Mouse (Mus musculus) kidney, adult 18-20 months (tissue): ENCODE results near the gene Cpm.

Source experiments
- DNase-seq: peaks from one replicate; pipeline ENCODE4 v3.0.0; 2021

The Cpm gene

DNA sequence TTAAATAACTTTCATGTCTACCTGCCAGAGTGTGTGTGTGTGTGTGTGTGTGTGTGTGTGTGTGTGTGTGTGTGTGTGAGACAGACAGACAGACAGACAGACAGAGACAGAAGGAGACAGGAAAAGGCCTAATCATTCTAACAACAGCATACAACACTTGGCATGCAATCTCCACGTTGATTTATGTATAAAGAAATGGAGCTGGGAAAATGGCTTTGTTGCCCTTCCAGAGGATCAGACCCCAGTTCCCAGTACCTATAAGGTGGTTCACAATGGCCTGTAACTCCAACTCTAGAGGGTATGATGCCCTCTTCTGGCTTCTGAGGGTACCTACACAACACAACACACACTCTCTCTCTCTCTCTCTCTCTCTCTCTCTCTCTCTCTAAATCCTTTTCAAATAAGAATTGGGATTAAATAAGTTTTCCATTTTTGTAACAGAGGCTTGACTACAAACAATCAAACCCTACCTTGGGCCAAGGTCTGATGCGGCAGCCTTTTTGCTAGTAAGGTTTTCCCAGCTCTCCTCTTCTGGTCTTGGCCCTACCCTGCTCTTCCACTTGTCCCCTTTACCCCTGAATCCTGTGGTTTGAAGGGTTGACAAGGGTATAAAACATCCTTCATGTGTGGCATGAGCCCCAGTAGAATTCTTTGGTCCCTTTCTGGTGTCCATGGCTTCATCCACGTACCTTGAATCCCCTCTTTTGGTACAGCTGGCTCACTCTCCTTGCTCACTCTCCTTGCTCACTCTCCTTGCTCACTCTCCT is 6.7 kb downstream of the Cpm start:
- no peak for DNase-seq

DNA sequence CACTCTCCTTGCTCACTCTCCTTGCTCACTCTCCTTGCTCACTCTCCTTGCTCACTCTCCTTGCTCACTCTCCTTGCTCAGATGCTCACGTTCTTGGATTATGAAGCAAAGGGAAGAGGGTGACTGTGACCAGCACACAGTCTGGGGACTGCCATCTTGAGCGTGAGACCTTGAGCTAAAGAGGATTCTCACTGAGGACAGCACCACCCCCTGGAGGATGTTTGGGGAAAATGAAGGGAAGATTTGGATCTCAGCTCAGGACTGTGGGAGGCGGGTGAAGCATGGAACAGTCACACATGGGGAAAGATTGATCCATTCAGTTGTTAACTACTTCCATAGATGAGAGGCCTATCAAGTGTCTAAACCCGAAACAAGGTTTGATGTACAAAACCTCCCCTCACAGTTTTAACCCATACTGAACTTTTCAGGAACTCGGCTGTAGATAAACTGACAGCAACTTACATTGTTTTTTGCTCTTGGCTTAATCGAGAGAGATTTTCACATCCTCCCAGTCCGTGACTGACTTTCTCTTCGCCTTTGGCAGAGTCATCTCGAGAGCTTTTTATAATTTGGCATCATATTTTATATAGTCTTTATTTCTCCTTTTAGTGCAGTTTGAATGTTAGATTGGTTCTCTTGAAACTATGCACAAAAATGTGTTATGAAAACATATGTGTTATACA is 7.9 kb downstream of the Cpm start:
- DNase-seq: no peak

DNA sequence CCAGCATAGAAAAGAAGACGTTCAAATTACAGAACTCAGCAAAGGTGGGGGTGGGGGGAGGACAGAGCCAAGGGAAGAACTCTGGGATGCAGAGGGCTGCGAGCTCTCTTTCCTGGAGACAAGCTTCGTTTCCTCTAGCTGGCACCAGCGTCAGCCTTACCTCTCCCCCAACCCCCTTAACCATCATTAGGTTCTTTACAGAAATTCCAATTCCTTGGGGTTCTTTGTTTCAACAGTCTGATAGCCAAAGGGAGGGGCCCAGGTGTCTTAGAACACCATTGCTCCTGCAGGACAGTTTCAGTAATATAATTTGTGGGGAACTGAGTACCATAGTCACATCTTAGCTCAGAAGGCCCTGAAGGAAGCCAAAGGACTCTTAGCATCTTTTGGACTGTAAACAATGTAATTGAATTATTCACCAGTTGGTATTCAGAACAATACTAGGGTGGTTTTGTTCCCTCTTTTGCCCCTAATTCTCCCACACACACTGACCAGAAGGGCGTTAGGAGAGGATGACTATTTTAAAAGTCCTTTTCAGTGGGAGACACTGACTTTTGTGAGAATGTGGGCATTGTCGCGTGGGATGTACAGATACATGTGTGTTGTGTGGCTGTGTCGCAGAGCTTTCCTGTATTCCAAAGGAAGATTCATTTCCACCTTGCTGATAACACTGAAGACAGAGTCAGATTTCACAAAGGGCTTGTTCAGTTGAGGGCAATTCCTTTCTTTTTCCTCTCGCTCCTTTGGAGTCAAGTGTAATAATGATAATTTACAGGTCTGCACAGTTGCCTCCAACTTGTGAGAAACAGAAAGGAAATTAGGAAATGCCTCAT is 8.7 kb downstream of the Cpm start:
- no peak for DNase-seq

DNA sequence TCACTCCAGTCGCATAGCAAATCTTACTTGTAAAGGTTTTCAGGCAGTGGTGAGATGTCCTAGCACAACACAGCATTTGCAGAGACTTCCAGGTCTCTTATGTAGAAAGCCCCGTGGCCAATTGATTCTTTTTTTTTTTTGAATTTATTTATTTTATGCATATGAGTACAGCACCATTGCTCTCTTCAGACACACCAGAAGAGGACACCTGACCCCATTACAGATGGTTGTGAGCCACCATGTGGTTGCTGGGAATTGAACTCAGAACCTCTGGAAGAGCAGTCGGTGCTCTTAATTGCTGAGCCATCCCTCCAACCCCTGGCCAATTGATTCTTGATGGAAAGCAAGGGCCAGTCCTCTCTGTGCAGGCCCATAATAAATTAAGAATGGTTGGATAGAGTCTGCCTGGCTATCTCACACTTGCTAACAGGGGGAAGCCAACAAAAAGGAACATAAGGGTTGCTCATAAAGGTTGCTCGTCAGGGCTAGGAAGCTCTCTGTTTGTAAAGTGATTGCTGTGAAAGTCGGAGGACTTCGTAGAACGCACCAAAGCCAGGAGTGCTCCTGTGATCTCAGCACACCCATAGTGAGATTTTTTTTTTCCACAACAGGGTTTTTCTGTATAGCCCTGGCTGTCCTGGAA is 9.4 kb downstream of the Cpm start:
- DNase-seq: no peak

DNA sequence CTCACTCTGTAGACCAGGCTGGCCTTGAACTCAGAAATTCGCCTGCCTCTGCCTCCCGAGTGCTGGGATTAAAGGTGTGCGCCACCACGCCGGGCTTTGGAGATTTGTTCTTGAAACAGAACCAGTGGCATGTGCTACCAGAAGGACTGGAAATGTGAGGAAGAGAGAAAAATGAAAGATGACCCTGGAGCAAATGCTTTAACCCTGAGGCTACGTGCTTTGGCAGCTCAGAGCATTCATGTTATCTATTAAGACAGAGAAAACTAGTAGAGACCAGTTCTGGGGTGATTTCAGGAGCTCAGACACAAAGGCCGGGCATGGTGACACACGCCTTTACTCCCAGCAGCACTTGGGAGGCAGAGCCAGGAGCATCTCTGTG is 9.9 kb downstream of the Cpm start:
- no peak for DNase-seq

DNA sequence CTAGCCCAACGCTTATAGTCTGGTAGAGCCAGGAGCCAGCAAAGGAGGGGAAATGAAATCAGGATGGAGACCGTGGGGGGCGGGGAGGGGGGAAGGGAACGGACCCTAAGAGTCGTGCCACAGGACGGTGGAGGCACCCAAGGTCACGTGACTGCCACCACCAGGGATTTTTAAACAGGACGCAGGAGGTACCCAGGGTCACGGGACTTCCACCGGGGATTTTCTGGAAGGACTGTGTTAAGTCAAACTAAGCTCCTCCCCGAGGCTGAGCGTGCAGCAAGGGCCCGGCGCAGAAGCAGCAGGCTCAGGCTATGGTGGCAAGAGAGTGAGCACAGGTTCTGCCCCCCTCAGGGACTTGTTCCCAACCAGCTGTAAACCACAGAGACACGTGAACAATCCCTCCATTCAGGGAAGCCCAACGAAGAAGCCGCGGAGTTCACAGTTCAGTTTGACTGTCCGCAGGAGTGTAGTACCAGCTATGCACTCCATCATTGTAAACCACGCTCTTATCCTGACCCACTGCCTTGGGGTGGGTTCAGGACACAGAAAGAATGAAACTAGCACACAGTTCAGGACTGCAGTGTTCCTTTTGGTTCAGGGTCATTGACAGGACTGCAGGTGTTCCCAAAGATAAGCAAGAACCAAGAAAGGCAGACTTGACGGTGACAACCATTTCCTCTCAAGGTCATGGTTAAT is 10.7 kb downstream of the Cpm start:
- DNase-seq: no peak

DNA sequence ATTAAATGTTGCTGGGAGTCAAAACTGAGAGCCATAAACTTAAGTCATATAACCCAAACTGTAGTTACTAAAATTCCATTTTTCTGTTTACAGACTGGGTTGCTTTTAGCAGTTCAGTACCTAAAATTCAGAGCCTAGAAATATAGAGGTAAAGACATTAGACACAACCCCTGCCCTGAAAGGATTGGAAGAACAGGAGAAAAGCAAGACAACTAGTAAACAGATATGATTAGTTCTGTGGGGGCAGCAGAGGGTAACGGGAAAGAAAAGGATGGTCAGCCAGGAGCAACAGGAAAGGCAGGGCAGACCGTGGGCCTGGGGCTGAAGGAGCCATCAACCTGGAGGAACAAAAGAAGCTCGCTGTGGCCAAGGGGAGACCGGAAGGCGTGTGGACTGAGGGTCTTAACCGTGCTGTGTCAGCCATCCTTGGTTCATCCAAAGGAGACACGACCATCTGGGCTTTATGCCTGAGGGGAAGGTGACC is 11.3 kb downstream of the Cpm start:
- no peak for DNase-seq

DNA sequence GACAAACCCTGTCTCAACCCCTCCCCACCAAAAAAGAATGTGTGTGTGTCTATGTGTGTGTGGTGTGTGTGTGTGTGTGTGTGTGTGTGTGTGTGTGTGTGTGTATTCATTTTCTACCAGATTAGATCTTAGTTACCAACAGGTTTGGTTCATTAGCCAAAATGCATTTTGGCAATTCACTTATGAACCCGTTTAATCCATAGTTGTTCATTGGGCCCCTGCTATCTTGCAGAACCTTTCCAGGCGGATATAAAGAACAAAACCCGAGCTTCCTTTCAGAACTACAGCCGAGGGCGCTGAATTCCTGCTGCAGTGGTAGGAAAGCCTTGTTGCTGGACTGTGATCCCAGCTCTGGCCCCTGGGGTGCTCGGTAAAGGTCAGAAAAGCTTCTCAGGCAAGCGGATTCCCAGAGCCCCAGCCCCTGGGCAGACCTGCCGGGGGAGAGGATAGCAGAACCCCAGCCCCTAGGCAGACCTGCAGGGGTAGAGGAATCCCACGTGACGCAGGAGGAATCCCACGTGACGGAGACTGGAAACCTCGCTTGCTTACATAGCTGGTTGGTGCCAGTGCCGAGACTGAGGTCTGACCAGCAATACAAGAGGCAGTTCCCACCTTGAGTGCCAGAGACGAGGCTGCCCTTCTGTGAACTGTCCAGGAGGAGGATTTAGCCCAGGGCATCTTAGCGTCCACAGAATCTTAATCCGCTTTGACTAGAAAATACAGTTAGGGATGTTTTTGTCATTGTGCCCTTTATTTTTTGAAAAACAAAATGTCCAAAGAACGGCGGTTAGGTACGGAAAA is 12.3 kb downstream of the Cpm start:
- DNase-seq: no peak

DNA sequence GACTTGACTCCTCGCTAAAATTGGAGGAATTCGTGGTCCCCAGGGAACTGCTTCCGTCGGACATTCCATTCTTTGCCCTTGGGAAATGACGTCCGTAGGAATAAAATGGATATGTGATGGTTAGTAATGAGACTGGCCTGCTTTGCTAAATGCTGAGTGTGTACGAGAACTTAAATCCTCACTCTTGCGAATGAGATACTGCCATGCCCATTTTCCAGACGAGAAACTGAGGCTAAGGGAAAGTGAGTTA is 12.8 kb downstream of the Cpm start:
- DNase-seq: no peak

DNA sequence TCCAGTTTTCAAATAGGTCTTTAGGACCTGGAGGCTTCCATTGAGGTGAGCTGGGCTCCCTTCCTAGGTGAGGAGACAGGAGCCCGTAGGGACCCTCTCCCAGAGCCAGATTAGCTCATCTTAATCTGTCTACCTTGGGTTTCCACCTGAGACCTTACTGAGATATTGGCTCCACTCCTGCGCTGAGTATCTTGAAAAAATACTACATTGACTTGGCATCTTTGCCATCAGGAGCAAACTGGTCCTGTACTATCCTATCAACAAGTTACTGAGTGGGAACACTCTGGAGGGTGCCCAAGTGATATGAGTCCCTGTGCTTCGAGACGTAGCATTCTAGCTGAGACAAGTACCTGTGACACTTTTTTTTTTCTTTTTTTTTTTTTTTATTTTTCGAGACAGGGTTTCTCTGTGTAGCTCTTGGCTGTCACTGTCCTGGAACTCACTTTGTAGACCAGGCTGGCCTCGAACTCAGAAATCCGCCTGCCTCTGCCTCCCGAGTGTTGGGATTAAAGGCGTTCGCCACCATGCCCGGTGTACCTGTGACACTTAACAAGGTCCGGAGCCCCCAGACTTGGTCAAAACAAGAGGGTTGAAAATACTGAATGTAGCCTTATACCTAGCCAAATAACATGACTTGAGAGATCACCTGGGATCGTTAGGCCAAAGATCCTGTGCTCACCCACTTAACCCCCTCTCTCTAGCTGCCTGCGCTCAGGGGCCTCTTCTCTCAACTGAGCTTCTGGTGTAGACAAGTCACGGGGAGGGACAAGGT is 13.4 kb downstream of the Cpm start:
- DNase-seq: no peak

DNA sequence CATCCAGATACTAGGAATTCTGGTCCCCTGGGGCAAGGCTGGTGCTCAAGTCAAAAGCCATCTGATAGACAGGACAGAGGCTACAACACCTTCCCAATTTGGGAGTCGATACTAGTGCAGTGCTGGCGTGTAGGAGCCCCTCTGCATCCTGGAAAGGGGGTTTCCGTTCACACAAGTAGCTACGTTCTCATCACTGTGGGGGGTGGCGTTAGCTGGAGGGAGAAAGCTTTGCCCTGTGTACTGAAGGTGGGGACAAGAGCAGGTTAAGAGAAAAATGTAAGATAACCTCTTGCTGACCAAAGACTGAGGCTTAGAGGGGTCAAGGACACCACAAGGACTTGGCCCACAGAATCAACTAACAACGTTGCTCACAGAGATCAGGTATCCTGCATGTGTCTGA is 14.0 kb downstream of the Cpm start:
- no peak for DNase-seq

DNA sequence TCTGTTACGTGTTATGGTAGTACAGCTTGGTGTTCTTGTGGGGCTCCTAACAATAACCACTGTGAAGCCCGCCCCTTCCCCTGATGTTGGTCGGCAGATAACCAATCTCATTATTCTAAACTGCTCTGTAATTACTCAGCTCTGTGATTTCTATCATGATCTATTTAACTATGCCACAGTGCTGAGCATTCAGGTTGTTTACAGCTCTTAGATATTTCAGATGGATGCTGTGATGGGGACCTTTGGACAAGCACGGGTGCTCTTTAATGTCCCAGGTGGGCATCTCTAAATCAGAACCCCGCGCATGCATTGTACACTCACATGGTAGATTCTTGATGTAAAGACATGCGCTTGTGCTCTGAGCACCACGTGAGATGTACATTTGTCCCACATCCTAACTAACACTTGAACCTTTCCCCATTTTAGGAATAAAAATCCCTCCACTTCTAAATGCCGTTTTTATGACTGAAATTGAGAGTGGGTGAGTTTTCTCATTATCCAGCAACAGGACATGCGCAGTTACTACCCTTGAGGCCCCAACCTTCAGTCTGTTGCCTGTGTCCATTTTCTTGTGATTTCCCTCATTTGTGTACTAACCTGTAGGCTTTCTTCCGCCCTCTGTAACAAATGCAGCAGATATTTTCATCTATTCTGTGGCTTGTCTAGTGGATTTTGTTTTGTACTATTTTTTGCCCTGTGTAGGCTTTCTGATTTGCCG is 14.6 kb downstream of the Cpm start:
- no peak for DNase-seq

DNA sequence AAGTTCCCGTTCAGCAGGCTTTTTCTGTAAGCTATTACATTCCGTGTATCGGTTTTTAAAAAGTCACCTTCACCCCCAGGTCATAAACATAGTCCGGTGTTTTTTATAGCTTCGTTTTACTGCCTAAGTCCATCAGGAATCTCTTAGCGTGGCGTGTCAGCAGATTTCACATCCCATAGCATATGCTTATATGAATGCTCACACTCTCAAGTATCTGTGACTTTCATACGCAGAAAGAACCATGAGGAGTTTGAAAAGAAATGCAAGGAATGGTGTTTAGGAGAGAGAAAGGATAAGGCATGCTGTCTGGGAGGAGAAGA is 15.1 kb downstream of the Cpm start:
- no peak for DNase-seq

DNA sequence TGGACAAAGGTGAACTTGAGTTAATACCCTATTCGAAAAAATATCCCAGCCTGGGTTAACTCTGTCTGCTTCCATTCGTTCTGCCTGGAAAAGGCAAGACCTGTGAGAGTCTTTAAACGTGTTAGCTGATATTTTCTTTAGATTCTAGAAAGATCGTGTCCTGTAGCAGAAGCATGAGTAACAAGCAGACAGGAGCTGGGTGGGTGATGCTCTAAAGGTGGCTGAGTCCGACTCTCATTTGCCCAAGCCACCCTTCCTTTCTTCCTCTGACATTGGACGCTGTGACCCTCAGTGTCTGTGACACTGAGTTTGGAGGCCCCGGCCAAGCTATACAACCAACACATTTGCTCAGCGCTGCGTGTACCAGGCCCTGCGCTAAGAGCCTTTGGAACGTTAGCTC is 15.5 kb downstream of the Cpm start:
- DNase-seq: no peak

DNA sequence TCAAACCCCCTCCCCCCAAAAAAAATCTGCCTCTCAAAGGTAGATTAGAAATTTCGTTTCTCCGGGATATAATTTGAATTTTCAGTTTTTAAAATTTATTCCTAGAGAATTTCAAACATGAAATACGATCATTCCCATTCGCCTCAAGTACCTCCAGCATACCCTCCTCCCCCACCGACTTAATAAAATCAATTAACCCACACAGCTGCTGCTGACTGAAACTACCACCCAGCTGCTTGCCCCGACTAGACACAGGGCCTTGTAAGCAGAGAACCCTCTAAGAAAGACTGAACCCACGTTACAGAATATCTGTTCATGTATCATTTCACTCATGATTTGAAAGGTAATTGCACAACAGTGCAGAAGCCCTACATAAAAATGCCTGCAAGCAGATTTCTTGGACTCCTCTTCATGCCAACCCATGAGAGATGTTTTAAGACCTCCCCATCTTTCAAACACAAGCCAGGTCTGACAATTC is 16.2 kb downstream of the Cpm start:
- no peak for DNase-seq

DNA sequence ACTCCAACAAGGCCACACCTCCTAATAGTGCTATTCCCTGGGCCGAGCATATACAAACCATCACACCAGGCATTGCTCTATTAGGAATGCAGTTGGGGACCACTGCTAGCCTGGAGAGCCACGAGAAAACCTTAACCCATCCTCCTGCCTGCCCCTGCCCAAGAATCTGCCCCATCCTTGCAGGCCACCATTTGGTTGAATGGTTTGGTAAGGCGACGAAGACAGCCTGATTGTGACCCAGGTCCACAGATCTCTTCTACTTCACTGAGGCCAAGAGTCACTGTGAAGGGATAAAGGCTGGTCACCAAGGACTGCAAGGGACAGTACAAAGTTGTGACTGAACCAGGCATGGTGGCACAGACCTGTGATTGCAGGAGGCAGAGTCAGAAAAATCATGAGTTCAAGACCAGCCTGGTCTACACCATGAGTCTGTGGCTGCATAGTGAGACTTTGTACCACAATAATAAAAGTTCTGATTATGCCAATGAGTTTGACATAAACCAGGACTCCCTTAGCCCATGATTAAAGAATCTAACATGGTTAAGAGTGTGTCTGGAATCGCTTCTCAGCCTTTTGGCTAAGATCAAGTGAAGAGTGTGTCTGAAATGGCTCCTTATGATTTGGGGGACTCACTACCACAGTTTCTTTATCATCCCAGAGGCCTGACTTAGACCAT is 17.3 kb downstream of the Cpm start:
- DNase-seq: no peak

DNA sequence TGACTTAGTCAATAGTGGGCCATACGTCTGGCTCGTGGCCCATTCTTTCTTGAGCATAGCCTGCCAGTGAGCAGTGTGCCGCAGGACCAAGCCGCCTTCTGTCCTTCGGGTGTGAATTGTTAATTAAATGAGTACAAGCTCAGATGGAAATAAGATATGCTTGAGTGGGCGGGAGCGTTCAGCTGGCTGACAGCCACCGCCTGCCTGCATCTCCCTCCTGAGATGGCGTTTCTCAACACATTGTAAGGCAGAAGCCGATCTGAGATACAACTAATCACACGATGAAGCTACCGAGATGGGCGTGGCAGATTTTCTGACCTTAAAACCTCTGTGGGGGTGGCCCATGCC is 17.8 kb downstream of the Cpm start:
- DNase-seq: peak; percentile 80

DNA sequence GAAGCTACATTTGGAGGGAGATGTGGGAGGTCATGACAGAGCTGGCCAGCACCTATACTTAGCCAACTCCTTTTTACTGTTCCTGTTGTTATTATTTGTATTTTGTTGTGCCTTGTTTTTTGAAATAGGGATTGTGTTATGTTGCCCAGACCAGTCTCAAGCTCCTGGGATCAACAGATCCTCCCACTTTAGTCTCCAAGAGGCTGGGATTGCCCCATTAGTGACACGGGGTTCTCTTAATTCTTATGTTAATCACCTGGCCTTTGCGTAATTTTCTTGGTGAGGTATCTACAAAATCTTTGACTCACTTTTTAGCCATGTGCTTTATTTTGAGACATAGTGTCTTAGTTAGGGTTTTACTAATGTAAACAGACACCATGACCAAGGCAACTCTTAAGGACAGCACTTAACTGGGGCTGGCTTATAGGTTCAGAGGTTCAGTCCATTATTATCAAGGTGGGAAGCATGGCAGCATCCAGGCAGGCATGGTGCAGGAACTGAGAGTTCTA is 18.7 kb downstream of the Cpm start:
- no peak for DNase-seq

DNA sequence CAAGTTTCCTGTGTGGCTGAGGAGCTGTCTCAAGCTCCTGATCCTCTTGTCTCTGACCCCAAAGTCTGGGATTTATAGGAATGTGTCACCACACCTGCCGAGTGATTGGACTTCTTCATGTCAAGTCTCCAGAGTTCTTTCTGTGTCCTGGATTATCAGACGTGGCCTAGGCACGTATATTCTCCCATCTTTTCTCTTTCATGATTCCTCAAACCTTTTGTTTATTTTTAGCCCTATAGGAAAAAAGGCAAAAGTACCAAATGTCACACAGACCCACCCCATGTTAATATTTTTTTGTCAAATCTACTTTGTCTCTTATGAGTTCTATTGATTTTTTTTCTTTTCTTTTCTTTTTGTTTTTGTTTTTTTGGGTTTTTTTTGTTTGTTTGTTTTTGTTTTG is 19.3 kb downstream of the Cpm start:
- DNase-seq: no peak
